Mouse (Mus musculus) testis, adult 2 months (tissue): ENCODE measurements around the gene Mturn.

ENCODE experiments used
- CTCF ChIP-seq: fragments of 200-500 bp; IDR thresholded peaks from 2 replicates; pipeline ENCODE4 v1.5.1; 2012; ENCODE audit warnings: low read depth, mild to moderate bottlenecking, inconsistent platforms, low read length, moderate library complexity; ENCODE audit not compliant: control insufficient read depth, insufficient read depth, insufficient replicate concordance
- POLR2A ChIP-seq: fragments of 200-500 bp; IDR thresholded peaks from 2 replicates; pipeline ENCODE4 v1.6.1; 2012; ENCODE audit warnings: low read depth, mild to moderate bottlenecking, inconsistent platforms, low read length, moderate library complexity; ENCODE audit not compliant: control insufficient read depth

- no peak for TF ChIP-seq CTCF
- TF ChIP-seq POLR2A = no peak
Measured at GRCm38 (mm10) chr6:54700516-54700915, 19.1 kb downstream of the Mturn start.
